19 mouse cellular contexts compared by ENCODE assay signal in genomic region chr2:69099147-69099546, GRCm38 (mm10). TPM values are rescaled to one million over a fixed set of nuclear protein-coding genes. Genes with fewer than 3 reads are reported as not detected.
A peak's percentile ranks its signal among the peaks of the same experiment; 100 is the strongest.
DNase-seq lines count a peak whose midpoint lies in the region; ATAC-seq lines count a peak whose summit lies in the region.
"Had no signal": no experiment of that assay in that cellular context is flagged by ENCODE, and none has a peak within 500 bp of the region (broad histone marks: within the 10 kb centered on the region; RNA-seq: fewer than 3 reads in every experiment).

No protein-coding gene starts in this region.

- no peak overlapping the region for H3K4me2 ChIP-seq in hindbrain, embryonic 11.5 days (replicated peaks; ENCODE audit: low read depth, low read length)
- H3K4me2 ChIP-seq: embryonic facial prominence, embryonic 12.5 days; forebrain, embryonic 13.5 days; forebrain, embryonic 15.5 days had no signal

- H3K27ac ChIP-seq in heart, embryonic 10.5 days = no peak overlapping the region
- no peak overlapping the region for H3K27ac ChIP-seq in hindbrain, embryonic 11.5 days (ENCODE audit: low read depth, low read length)
- H3K27ac ChIP-seq: embryonic facial prominence, embryonic 10.5 days; embryonic facial prominence, embryonic 12.5 days; forebrain, embryonic 13.5 days; forebrain, embryonic 15.5 days had no signal

- WGBS in heart, embryonic 10.5 days = 91% methylated on average over 7 of the region's 7 CpGs
- 96% methylated on average over 7 of the region's 7 CpGs for WGBS in hindbrain, embryonic 11.5 days

- DNase-seq in heart, embryonic 10.5 days (ENCODE audit: low spot score) = peak; percentile 46
- DNase-seq in heart, adult 18-20 months = no peak
- DNase-seq in left cerebral cortex, adult 18-20 months (ENCODE audit: low spot score in 2 of 2) = no peak
- DNase-seq in hindbrain, embryonic 11.5 days (ENCODE audit: low spot score) = no peak
- DNase-seq: adrenal gland, adult 8-10 months; adrenal gland, postnatal 14 days; adrenal gland, postnatal 36 days; cerebellum, adult 11-12 months; cerebellum, adult 2 months; cerebellum, adult 9-10 months; cerebellum, postnatal 25 days had no signal

- no peaks in the 10 kb centered on the region for H3K27me3 ChIP-seq in heart, embryonic 10.5 days (ENCODE audit: insufficient read depth, poor library complexity, severe bottlenecking)
- no peaks in the 10 kb centered on the region for H3K27me3 ChIP-seq in hindbrain, embryonic 11.5 days (ENCODE audit: control insufficient read depth, insufficient read depth, low read length)
- H3K27me3 ChIP-seq: embryonic facial prominence, embryonic 12.5 days; forebrain, embryonic 13.5 days; forebrain, embryonic 15.5 days had no signal

- peak; percentile 61 for ATAC-seq in granulocyte monocyte progenitor cell, adult 5-6 weeks (replicated peaks; ENCODE audit: poor library complexity, severe bottlenecking)
- ATAC-seq in megakaryocyte, adult 5-6 weeks (ENCODE audit: poor library complexity, severe bottlenecking) = peak; percentile 79
- 0 out of 2 replicates have a peak, but pooled peaks have one; percentile 31 for ATAC-seq in monocyte, adult 5-6 weeks (replicated peaks; ENCODE audit: insufficient number of reproducible peaks, low FRiP score, low TSS enrichment, poor library complexity, severe bottlenecking)
- no peak for ATAC-seq in hindbrain, embryonic 11.5 days (ENCODE audit: low FRiP score)
- ATAC-seq: forebrain, embryonic 13.5 days; forebrain, embryonic 15.5 days had no signal

- no peak overlapping the region for H3K4me3 ChIP-seq in heart, embryonic 10.5 days
- no peak overlapping the region for H3K4me3 ChIP-seq in hindbrain, embryonic 11.5 days (ENCODE audit: low read depth, low read length)
- H3K4me3 ChIP-seq: embryonic facial prominence, embryonic 10.5 days; embryonic facial prominence, embryonic 12.5 days; forebrain, embryonic 13.5 days; forebrain, embryonic 15.5 days had no signal

- H3K4me1 ChIP-seq in heart, embryonic 10.5 days = no peaks in the 10 kb centered on the region
- no peaks in the 10 kb centered on the region for H3K4me1 ChIP-seq in hindbrain, embryonic 11.5 days (replicated peaks; ENCODE audit: control insufficient read depth, insufficient read depth, low read length)
- H3K4me1 ChIP-seq: embryonic facial prominence, embryonic 10.5 days; embryonic facial prominence, embryonic 12.5 days; forebrain, embryonic 13.5 days; forebrain, embryonic 15.5 days had no signal

- H3K36me3 ChIP-seq in heart, embryonic 10.5 days = no peaks in the 10 kb centered on the region
- no peaks in the 10 kb centered on the region for H3K36me3 ChIP-seq in hindbrain, embryonic 11.5 days (ENCODE audit: control insufficient read depth, insufficient read depth, low read length)
- H3K36me3 ChIP-seq: embryonic facial prominence, embryonic 10.5 days; embryonic facial prominence, embryonic 12.5 days; forebrain, embryonic 15.5 days had no signal

- H3K9me3 ChIP-seq in heart, embryonic 10.5 days = no peaks in the 10 kb centered on the region
- H3K9me3 ChIP-seq in hindbrain, embryonic 11.5 days (ENCODE audit: control insufficient read depth, low read length) = no peaks in the 10 kb centered on the region
- H3K9me3 ChIP-seq: embryonic facial prominence, embryonic 10.5 days; embryonic facial prominence, embryonic 12.5 days; forebrain, embryonic 13.5 days; forebrain, embryonic 15.5 days had no signal

- no peak overlapping the region for H3K9ac ChIP-seq in hindbrain, embryonic 11.5 days (ENCODE audit: low read depth, low read length)
- H3K9ac ChIP-seq: embryonic facial prominence, embryonic 12.5 days; forebrain, embryonic 13.5 days; forebrain, embryonic 15.5 days had no signal

RNA-seq across cellular contexts. Expression of gene Nostrin, which starts 36.5 kb away (rescaled TPM):
- polyA plus RNA-seq in heart, embryonic 10.5 days (2016; fragmentation: Nextera tagmentation; extraction: Ambion mirVana) = 2.1 and 3.8 TPM in 2 replicates
- total RNA-seq in heart, adult 18-20 months (2021) = 1 to 10 TPM; 5.8 to 7.0 TPM
- 2.1 and 9.0 TPM in 2 replicates for total RNA-seq in granulocyte monocyte progenitor cell, adult 5-6 weeks (2014; fragmentation: Nextera tagmentation)
- total RNA-seq in granulocyte monocyte progenitor cell, adult 5-6 weeks (2017) = 9.3 and 12.2 TPM in 2 replicates
- 15.8 and 24.3 TPM in 2 replicates for total RNA-seq in megakaryocyte, adult 5-6 weeks (2015)
- total RNA-seq in megakaryocyte, adult 5-6 weeks (2017) = 25.1 and 26.7 TPM in 2 replicates
- 10.4 to 15.1 TPM (median 14.2 TPM) in 3 replicates for total RNA-seq in monocyte, adult 5-6 weeks (2017)
- 1 to 10 TPM; 5.0 TPM for total RNA-seq in left cerebral cortex, adult 18-20 months (2021)
- 0.68 and 0.74 TPM in 2 replicates for polyA plus RNA-seq in hindbrain, embryonic 11.5 days (2014; fragmentation: Nextera tagmentation; extraction: Ambion mirVana)
- total RNA-seq: MEL had no signal
